Mouse (Mus musculus) liver, embryonic 16.5 days (tissue): ENCODE measurements around the gene Rmdn3. TPM values are rescaled to one million over a fixed set of nuclear protein-coding genes. Genes with fewer than 3 reads are reported as not detected.

Source experiments
- ATAC-seq: fragments of 200-750 bp; cut with Nextera tagmentation; 2 replicates; pipeline ENCODE4 v1.8.0; 2017; ENCODE audit warnings: low read depth, mild to moderate bottlenecking, moderate number of reproducible peaks, moderate library complexity
- H3K27ac ChIP-seq: fragments of 300-500 bp; sonication (generic); 2 replicates; pipeline ENCODE4 v1.5.1; 2014; ENCODE audit warnings: mild to moderate bottlenecking, low read length
- H3K27me3 ChIP-seq: fragments of 300-500 bp; sonication (generic); 2 replicates; pipeline ENCODE4 v1.6.1; 2014; ENCODE audit warnings: low read depth, low read length, mixed read lengths; ENCODE audit not compliant: control insufficient read depth, insufficient read depth
- H3K36me3 ChIP-seq: fragments of 300-500 bp; sonication (generic); 2 replicates; pipeline ENCODE4 v1.6.1; 2014; ENCODE audit warnings: mild to moderate bottlenecking; ENCODE audit not compliant: control insufficient read depth, insufficient read depth
- H3K4me1 ChIP-seq: fragments of 300-500 bp; sonication (generic); 2 replicates; pipeline ENCODE4 v1.6.1; 2014; ENCODE audit warnings: low read depth, low read length, mixed read lengths; ENCODE audit not compliant: control insufficient read depth
- H3K4me2 ChIP-seq: fragments of 300-500 bp; sonication (generic); 2 replicates; pipeline ENCODE4 v1.6.1; 2014; ENCODE audit warnings: low read depth, low read length, mixed read lengths
- H3K4me3 ChIP-seq: fragments of 300-500 bp; sonication (generic); 2 replicates; pipeline ENCODE4 v1.5.1; 2014; ENCODE audit warnings: low read depth, mild to moderate bottlenecking, low read length
- H3K9ac ChIP-seq: fragments of 300-500 bp; sonication (generic); 2 replicates; pipeline ENCODE4 v1.6.1; 2014; ENCODE audit warnings: low read depth, low read length
- H3K9me3 ChIP-seq: fragments of 300-500 bp; sonication (generic); replicated peaks from 2 replicates; pipeline ENCODE4 v1.6.1; 2016; ENCODE audit warnings: low read length; ENCODE audit not compliant: control insufficient read depth
- WGBS: fragments of 180-500 bp; shearing (Covaris S2); extraction: QIAGEN DNeasy Blood & Tissue Kit; methylation state at CpG from one replicate; pipeline ENCODE4 v1.1.7; 2014; ENCODE audit not compliant: insufficient replicate concordance; 5-methylcytosine and 5-hydroxymethylcytosine counted together
- polyA plus RNA-seq: library from polyadenylated mRNA; unstranded; fragments of >200 nt; fragmentation: Nextera tagmentation; extraction: Ambion mirVana; gene quantifications from 2 replicates; pipeline ENCODE4 v1.2.1, GENCODE M21; 2015

Rmdn3 gene
- polyA plus RNA-seq, 1 experiment from 2014 or later, result 44.1 TPM

- no peaks in the 10 kb centered on the region for H3K4me1 ChIP-seq
- H3K27ac ChIP-seq, result no peak overlapping the region
- H3K36me3 ChIP-seq, result peaks cover 72% of the 10 kb centered on the region
- no peak for ATAC-seq
- H3K4me2 ChIP-seq, result no peak overlapping the region
- no peak overlapping the region for H3K9ac ChIP-seq
- H3K4me3 ChIP-seq, result no peak overlapping the region
- WGBS, result 84% methylated on average over 6 of the region's 6 CpGs
- H3K9me3 ChIP-seq, result no peaks in the 10 kb centered on the region; the same call in 1 of the 2 replicates
- no peaks in the 10 kb centered on the region for H3K27me3 ChIP-seq
These were observed 10.4 kb downstream of the Rmdn3 start for GRCm38 (mm10) chr2:119146435-119146834.

GRCm38 (mm10) chr2:119145199-119145598 lies 11.6 kb downstream of the Rmdn3 start:
- Histone ChIP-seq H3K9ac (no peak overlapping the region), H3K4me2 (no peak overlapping the region), H3K27me3 (no peaks in the 10 kb centered on the region), H3K4me3 (no peak overlapping the region), H3K4me1 (no peaks in the 10 kb centered on the region), H3K27ac (no peak overlapping the region), H3K9me3 (no peaks in the 10 kb centered on the region; the same call in 1 of the 2 replicates), H3K36me3 (peaks cover 71% of the 10 kb centered on the region)
- 80% methylated on average over 2 of the region's 2 CpGs for WGBS
- ATAC-seq, result peak; percentile 53

- Histone ChIP-seq H3K27ac (peak overlapping the region; percentile 97), H3K9me3 (no peaks in the 10 kb centered on the region), H3K9ac (peak overlapping the region; percentile 36; the same call in 1 of the 2 replicates), H3K4me1 (peaks cover 27% of the 10 kb centered on the region), H3K27me3 (no peaks in the 10 kb centered on the region), H3K36me3 (peaks cover 72% of the 10 kb centered on the region), H3K4me3 (no peak overlapping the region), H3K4me2 (peak overlapping the region; percentile 52)
- WGBS, result 23% methylated on average over 5 of the region's 5 CpGs
- ATAC-seq, result peak; percentile 98
These were observed 20.4 kb downstream of the Rmdn3 start for GRCm38 (mm10) chr2:119136346-119136898.

GRCm38 (mm10) chr2:119113121-119113925 lies 43.5 kb downstream of the Rmdn3 start:
- ATAC-seq, result no peak
- Histone ChIP-seq H3K4me1 (peaks cover 10% of the 10 kb centered on the region), H3K27me3 (no peaks in the 10 kb centered on the region), H3K4me3 (peak overlapping the region; percentile 81), H3K4me2 (peak overlapping the region; percentile 76), H3K9ac (peak overlapping the region; percentile 80), H3K27ac (peak overlapping the region; percentile 96), H3K36me3 (peaks cover 23% of the 10 kb centered on the region), H3K9me3 (no peaks in the 10 kb centered on the region)
- WGBS, result 7% methylated on average over 20 of the region's 20 CpGs

- peaks cover 17% of the 10 kb centered on the region for H3K36me3 ChIP-seq
- peak within 1 kb of the TSS; percentile 81 for H3K4me3 ChIP-seq
- peak within 1 kb of the TSS; percentile 80 for H3K9ac ChIP-seq
- peaks cover 10% of the 10 kb centered on the region for H3K4me1 ChIP-seq
- H3K27ac ChIP-seq, result peak within 1 kb of the TSS; percentile 96
- H3K27me3 ChIP-seq, result no peaks in the 10 kb centered on the region
- WGBS, result under 1% methylated on average over 50 of the region's 51 CpGs
- ATAC-seq, result peak; percentile 94
- peak within 1 kb of the TSS; percentile 76 for H3K4me2 ChIP-seq
- H3K9me3 ChIP-seq, result no peaks in the 10 kb centered on the region
These were observed 44.3 kb downstream of the Rmdn3 start, which contains the start of gene Rad51 for GRCm38 (mm10) chr2:119112438-119113112. Gene Rad51 (plus strand): TSS chr2:119112793.

GRCm38 (mm10) chr2:119111060-119111459 lies 45.8 kb downstream of the Rmdn3 start:
- Histone ChIP-seq H3K27me3 (no peaks in the 10 kb centered on the region), H3K4me1 (peaks cover 10% of the 10 kb centered on the region), H3K4me3 (no peak overlapping the region), H3K9me3 (no peaks in the 10 kb centered on the region), H3K4me2 (no peak overlapping the region), H3K36me3 (peaks cover 7% of the 10 kb centered on the region; the same call in 1 of the 2 replicates), H3K9ac (no peak overlapping the region), H3K27ac (no peak overlapping the region)
- WGBS, result 81% methylated on average over 3 of the region's 3 CpGs
- ATAC-seq, result no peak

GRCm38 (mm10) chr2:119108554-119108953 lies 48.3 kb downstream of the Rmdn3 start:
- no peaks in the 10 kb centered on the region for H3K27me3 ChIP-seq
- H3K4me2 ChIP-seq, result no peak overlapping the region
- no peak for ATAC-seq
- no peaks in the 10 kb centered on the region for H3K9me3 ChIP-seq
- no peak overlapping the region for H3K4me3 ChIP-seq
- H3K27ac ChIP-seq, result no peak overlapping the region
- H3K36me3 ChIP-seq, result peaks cover 12% of the 10 kb centered on the region; the same call in 1 of the 2 replicates
- WGBS, result 61% methylated on average over 4 of the region's 4 CpGs
- H3K4me1 ChIP-seq, result peaks cover 2% of the 10 kb centered on the region
- H3K9ac ChIP-seq, result no peak overlapping the region

GRCm38 (mm10) chr2:119106583-119106982 lies 50.3 kb downstream of the Rmdn3 start:
- Histone ChIP-seq H3K9ac (no peak overlapping the region), H3K36me3 (peaks cover 31% of the 10 kb centered on the region), H3K4me3 (no peak overlapping the region), H3K4me1 (no peaks in the 10 kb centered on the region; the same call in 1 of the 2 replicates), H3K4me2 (no peak overlapping the region), H3K27ac (no peak overlapping the region), H3K9me3 (no peaks in the 10 kb centered on the region), H3K27me3 (no peaks in the 10 kb centered on the region)
- 75% methylated on average over 5 of the region's 5 CpGs for WGBS
- ATAC-seq, result no peak
